Mouse (Mus musculus): ENCODE data around the gene Polr3h. TPM values are rescaled to one million over a fixed set of nuclear protein-coding genes. Genes with fewer than 3 reads are reported as not detected.

The Polr3h gene
- polyA plus RNA-seq, 1 experiment from 2014 or later, result 157 TPM

- H3K4me2 ChIP-seq (ENCODE audit: low read depth, low read length), result no peak overlapping the region
- no peaks in the 10 kb centered on the region for H3K27me3 ChIP-seq (ENCODE audit: control insufficient read depth, insufficient read depth, low read length)
- no peak overlapping the region for H3K4me3 ChIP-seq (ENCODE audit: low read length)
- no peaks in the 10 kb centered on the region for H3K4me1 ChIP-seq (ENCODE audit: control insufficient read depth, insufficient read depth, low read length)
- no peak overlapping the region for H3K9ac ChIP-seq (ENCODE audit: low read length)
- no peaks in the 10 kb centered on the region for H3K9me3 ChIP-seq (replicated peaks; ENCODE audit: control insufficient read depth, low read length)
- 0 out of 2 replicates have a peak, but pooled peaks cover 3% of the 10 kb centered on the region for H3K36me3 ChIP-seq (ENCODE audit: control insufficient read depth, insufficient read depth)
- no peak overlapping the region for H3K27ac ChIP-seq (ENCODE audit: low read length)
- no peak for ATAC-seq (replicated peaks; ENCODE audit: extremely low read depth, insufficient read depth, low FRiP score)
- WGBS, result 85% methylated on average over 4 of the region's 4 CpGs
These were observed 26.3 kb upstream of the Polr3h start for GRCm38 (mm10) chr15:81952310-81952709.

DNA sequence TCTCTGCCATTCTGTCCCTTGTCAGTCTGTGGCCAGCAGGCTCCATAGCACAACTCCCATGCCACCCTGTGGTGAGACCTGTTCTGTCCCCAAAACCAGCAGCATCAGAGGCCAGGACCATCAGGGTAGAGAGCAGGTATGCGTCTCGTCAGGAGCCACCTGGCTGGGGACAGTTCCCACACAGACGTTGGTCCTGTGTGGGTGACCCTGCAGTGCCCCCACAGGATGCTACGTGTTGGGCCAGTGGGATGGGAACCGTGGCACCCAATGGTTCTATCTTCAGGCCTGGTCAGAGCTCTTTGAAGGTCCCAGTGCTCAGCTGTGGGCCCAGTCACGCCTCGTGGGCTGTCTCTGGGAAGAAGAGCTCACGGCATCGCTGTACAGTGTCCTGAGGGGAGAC, 25.1 kb upstream of the Polr3h start:
- no peak; the same call in 1 of the 2 replicates for ATAC-seq (replicated peaks; ENCODE audit: extremely low read depth, insufficient read depth, low FRiP score)
- Histone ChIP-seq H3K27me3 (ENCODE audit: control insufficient read depth, insufficient read depth, low read length) (no peaks in the 10 kb centered on the region), H3K4me1 (ENCODE audit: control insufficient read depth, insufficient read depth, low read length) (no peaks in the 10 kb centered on the region), H3K36me3 (ENCODE audit: control insufficient read depth, insufficient read depth) (0 out of 2 replicates have a peak, but pooled peaks cover 3% of the 10 kb centered on the region), H3K9me3 (replicated peaks; ENCODE audit: control insufficient read depth, low read length) (no peaks in the 10 kb centered on the region), H3K4me2 (ENCODE audit: low read depth, low read length) (no peak overlapping the region), H3K4me3 (ENCODE audit: low read length) (no peak overlapping the region), H3K9ac (ENCODE audit: low read length) (no peak overlapping the region), H3K27ac (ENCODE audit: low read length) (no peak overlapping the region)
- WGBS, result 89% methylated on average over 9 of the region's 9 CpGs

DNA sequence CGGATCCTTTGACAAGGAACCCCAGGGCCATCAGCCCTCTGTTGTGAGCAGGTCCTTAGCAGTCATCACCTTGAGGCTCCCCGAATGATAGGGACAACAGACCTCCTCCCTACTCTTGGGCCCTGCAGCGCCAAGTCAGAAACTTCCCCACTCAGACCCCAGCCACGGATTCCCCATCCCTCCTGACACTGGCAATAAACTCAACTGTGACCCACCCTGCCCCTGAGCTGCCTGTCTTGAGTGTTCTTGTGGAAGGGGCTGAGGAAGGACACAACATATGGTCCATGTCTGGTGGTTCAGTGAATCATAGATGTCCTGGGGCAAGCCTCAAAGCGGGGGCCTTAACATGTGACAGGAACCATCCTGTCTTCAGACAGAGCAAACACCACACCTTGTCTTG, 24.7 kb upstream of the Polr3h start:
- Histone ChIP-seq H3K36me3 (ENCODE audit: control insufficient read depth, insufficient read depth) (0 out of 2 replicates have a peak, but pooled peaks cover 3% of the 10 kb centered on the region), H3K4me3 (ENCODE audit: low read length) (no peak overlapping the region), H3K4me1 (ENCODE audit: control insufficient read depth, insufficient read depth, low read length) (no peaks in the 10 kb centered on the region), H3K9me3 (replicated peaks; ENCODE audit: control insufficient read depth, low read length) (no peaks in the 10 kb centered on the region), H3K27me3 (ENCODE audit: control insufficient read depth, insufficient read depth, low read length) (no peaks in the 10 kb centered on the region), H3K9ac (ENCODE audit: low read length) (no peak overlapping the region), H3K27ac (ENCODE audit: low read length) (no peak overlapping the region), H3K4me2 (ENCODE audit: low read depth, low read length) (no peak overlapping the region)
- WGBS, result 76% methylated on average over 5 of the region's 5 CpGs
- no peak for ATAC-seq (replicated peaks; ENCODE audit: extremely low read depth, insufficient read depth, low FRiP score)

- Histone ChIP-seq H3K9ac (ENCODE audit: low read length) (no peak overlapping the region), H3K4me3 (ENCODE audit: low read length) (no peak overlapping the region), H3K4me1 (ENCODE audit: control insufficient read depth, insufficient read depth, low read length) (no peaks in the 10 kb centered on the region), H3K36me3 (ENCODE audit: control insufficient read depth, insufficient read depth) (0 out of 2 replicates have a peak, but pooled peaks cover 3% of the 10 kb centered on the region), H3K27me3 (ENCODE audit: control insufficient read depth, insufficient read depth, low read length) (no peaks in the 10 kb centered on the region), H3K4me2 (ENCODE audit: low read depth, low read length) (no peak overlapping the region), H3K9me3 (replicated peaks; ENCODE audit: control insufficient read depth, low read length) (no peaks in the 10 kb centered on the region), H3K27ac (ENCODE audit: low read length) (no peak overlapping the region)
- 67% methylated on average over 11 of the region's 11 CpGs for WGBS
- no peak for ATAC-seq (replicated peaks; ENCODE audit: extremely low read depth, insufficient read depth, low FRiP score)
These were observed 23.6 kb upstream of the Polr3h start for GRCm38 (mm10) chr15:81949476-81950131.

- no peaks in the 10 kb centered on the region for H3K4me1 ChIP-seq (ENCODE audit: control insufficient read depth, insufficient read depth, low read length)
- no peak for ATAC-seq (replicated peaks; ENCODE audit: extremely low read depth, insufficient read depth, low FRiP score)
- H3K4me2 ChIP-seq (ENCODE audit: low read depth, low read length), result no peak overlapping the region
- no peaks in the 10 kb centered on the region for H3K9me3 ChIP-seq (replicated peaks; ENCODE audit: control insufficient read depth, low read length)
- H3K4me3 ChIP-seq (ENCODE audit: low read length), result no peak overlapping the region
- H3K27me3 ChIP-seq (ENCODE audit: control insufficient read depth, insufficient read depth, low read length), result no peaks in the 10 kb centered on the region
- H3K9ac ChIP-seq (ENCODE audit: low read length), result no peak overlapping the region
- no peaks in the 10 kb centered on the region for H3K36me3 ChIP-seq (ENCODE audit: control insufficient read depth, insufficient read depth)
- H3K27ac ChIP-seq (ENCODE audit: low read length), result no peak overlapping the region
- WGBS, result 79% methylated on average over 10 of the region's 10 CpGs
These were observed 23.0 kb upstream of the Polr3h start for GRCm38 (mm10) chr15:81949076-81949475.

DNA sequence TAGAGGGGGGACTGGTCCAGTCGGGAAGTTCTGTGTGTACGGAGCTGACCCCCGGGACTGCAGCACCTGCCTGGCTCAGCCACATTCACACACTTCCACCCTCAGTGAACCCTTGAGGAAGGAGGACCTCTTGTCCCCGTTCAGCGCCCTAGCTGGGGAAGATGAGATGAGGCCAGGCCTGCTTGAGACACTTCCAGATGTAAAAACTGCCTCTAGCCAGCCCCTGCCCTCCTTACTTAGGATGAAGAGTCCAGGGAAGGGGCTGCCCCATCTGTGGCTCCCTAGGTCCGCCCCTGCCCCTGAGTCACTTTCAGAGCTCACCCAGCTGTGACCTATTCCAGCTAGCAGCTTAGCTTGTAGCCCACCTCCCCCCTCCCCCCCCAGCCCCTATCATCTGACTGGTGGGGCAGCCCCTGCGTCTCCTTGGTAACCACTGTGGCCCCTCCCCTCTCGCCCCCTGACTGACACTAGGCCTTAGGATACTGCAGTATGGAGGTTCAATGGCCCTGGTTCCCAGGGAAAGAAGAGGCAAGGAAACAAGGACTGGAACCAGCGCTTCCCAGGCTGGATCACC, 17.2 kb upstream of the Polr3h start:
- no peak overlapping the region for H3K9ac ChIP-seq (ENCODE audit: low read length)
- 25% methylated on average over 9 of the region's 9 CpGs for WGBS
- H3K9me3 ChIP-seq (replicated peaks; ENCODE audit: control insufficient read depth, low read length), result no peaks in the 10 kb centered on the region
- no peak for ATAC-seq (replicated peaks; ENCODE audit: extremely low read depth, insufficient read depth, low FRiP score)
- no peaks in the 10 kb centered on the region for H3K36me3 ChIP-seq (ENCODE audit: control insufficient read depth, insufficient read depth)
- no peaks in the 10 kb centered on the region for H3K4me1 ChIP-seq (ENCODE audit: control insufficient read depth, insufficient read depth, low read length)
- H3K4me3 ChIP-seq (ENCODE audit: low read length), result no peak overlapping the region
- H3K27ac ChIP-seq (ENCODE audit: low read length), result no peak overlapping the region
- H3K27me3 ChIP-seq (ENCODE audit: control insufficient read depth, insufficient read depth, low read length), result no peaks in the 10 kb centered on the region
- no peak overlapping the region for H3K4me2 ChIP-seq (ENCODE audit: low read depth, low read length)

- Histone ChIP-seq H3K9me3 (replicated peaks; ENCODE audit: control insufficient read depth, low read length) (no peaks in the 10 kb centered on the region), H3K27ac (ENCODE audit: low read length) (no peak overlapping the region)
- 88% methylated on average over 2 of the region's 2 CpGs for WGBS
These were observed 15.0 kb upstream of the Polr3h start for GRCm38 (mm10) chr15:81941010-81941409.

DNA sequence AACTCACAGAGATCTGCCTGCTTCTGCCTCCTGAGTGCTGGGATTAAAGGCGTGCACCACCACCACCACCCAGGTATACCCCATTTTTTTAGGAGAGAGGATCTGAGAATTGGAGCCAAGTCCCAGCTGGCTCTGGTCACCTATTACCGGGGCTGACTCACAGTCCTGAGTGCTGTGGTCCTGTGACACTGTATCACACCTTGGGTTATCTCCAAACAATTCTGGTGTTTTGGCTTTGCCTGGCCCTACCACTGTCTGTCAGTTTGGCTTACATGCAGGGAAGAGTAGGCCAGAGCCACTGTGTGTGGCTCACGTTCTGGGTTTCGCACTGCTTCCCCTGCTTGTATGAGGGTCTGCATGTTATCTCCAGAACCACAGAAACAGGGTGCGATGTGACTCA, 14.2 kb upstream of the Polr3h start:
- no peak overlapping the region for H3K9ac ChIP-seq (ENCODE audit: low read length)
- peaks cover 17% of the 10 kb centered on the region for H3K4me1 ChIP-seq (ENCODE audit: control insufficient read depth, insufficient read depth, low read length)
- H3K27ac ChIP-seq (ENCODE audit: low read length), result no peak overlapping the region
- H3K27me3 ChIP-seq (ENCODE audit: control insufficient read depth, insufficient read depth, low read length), result no peaks in the 10 kb centered on the region
- ATAC-seq (replicated peaks; ENCODE audit: extremely low read depth, insufficient read depth, low FRiP score), result no peak
- 82% methylated on average over 5 of the region's 5 CpGs for WGBS
- no peak overlapping the region for H3K4me2 ChIP-seq (ENCODE audit: low read depth, low read length)
- no peak overlapping the region for H3K4me3 ChIP-seq (ENCODE audit: low read length)
- no peaks in the 10 kb centered on the region for H3K36me3 ChIP-seq (ENCODE audit: control insufficient read depth, insufficient read depth)
- no peaks in the 10 kb centered on the region for H3K9me3 ChIP-seq (replicated peaks; ENCODE audit: control insufficient read depth, low read length)

More at GRCm38 (mm10) chr15:81941010-81941409, 15.0 kb upstream of the Polr3h start:
- peaks cover 17% of the 10 kb centered on the region for H3K4me1 ChIP-seq (ENCODE audit: control insufficient read depth, insufficient read depth, low read length)
- no peak overlapping the region for H3K4me3 ChIP-seq (ENCODE audit: low read length)
- H3K4me2 ChIP-seq (ENCODE audit: low read depth, low read length), result no peak overlapping the region
- H3K36me3 ChIP-seq (ENCODE audit: control insufficient read depth, insufficient read depth), result no peaks in the 10 kb centered on the region
- no peak for ATAC-seq (replicated peaks; ENCODE audit: extremely low read depth, insufficient read depth, low FRiP score)
- no peak overlapping the region for H3K9ac ChIP-seq (ENCODE audit: low read length)
- no peaks in the 10 kb centered on the region for H3K27me3 ChIP-seq (ENCODE audit: control insufficient read depth, insufficient read depth, low read length)

- Histone ChIP-seq H3K9me3 (replicated peaks; ENCODE audit: control insufficient read depth, low read length) (no peaks in the 10 kb centered on the region), H3K27ac (ENCODE audit: low read length) (no peak overlapping the region), H3K4me3 (ENCODE audit: low read length) (no peak overlapping the region), H3K4me2 (ENCODE audit: low read depth, low read length) (no peak overlapping the region), H3K9ac (ENCODE audit: low read length) (no peak overlapping the region), H3K36me3 (ENCODE audit: control insufficient read depth, insufficient read depth) (no peaks in the 10 kb centered on the region), H3K4me1 (ENCODE audit: control insufficient read depth, insufficient read depth, low read length) (peaks cover 17% of the 10 kb centered on the region), H3K27me3 (ENCODE audit: control insufficient read depth, insufficient read depth, low read length) (no peaks in the 10 kb centered on the region)
- 77% methylated on average over 4 of the region's 4 CpGs for WGBS
- ATAC-seq (replicated peaks; ENCODE audit: extremely low read depth, insufficient read depth, low FRiP score), result no peak
These were observed 13.7 kb upstream of the Polr3h start for GRCm38 (mm10) chr15:81939774-81940173.

Measured in heart, embryonic 16.5 days (tissue).